Mouse (Mus musculus): ENCODE data around the gene Cenpb.

- TF ChIP-seq CTCF (IDR thresholded peaks at IDR 0.05; ENCODE audit: low read depth) (no peak), EP300 (IDR thresholded peaks at IDR 0.05; ENCODE audit: low read depth) (no peak)
These were observed 33.4 kb downstream of the Cenpb start for GRCm38 (mm10) chr2:131146193-131147042.
